Mouse (Mus musculus): ENCODE data around the gene Cyp4a32.

The Cyp4a32 gene

DNA sequence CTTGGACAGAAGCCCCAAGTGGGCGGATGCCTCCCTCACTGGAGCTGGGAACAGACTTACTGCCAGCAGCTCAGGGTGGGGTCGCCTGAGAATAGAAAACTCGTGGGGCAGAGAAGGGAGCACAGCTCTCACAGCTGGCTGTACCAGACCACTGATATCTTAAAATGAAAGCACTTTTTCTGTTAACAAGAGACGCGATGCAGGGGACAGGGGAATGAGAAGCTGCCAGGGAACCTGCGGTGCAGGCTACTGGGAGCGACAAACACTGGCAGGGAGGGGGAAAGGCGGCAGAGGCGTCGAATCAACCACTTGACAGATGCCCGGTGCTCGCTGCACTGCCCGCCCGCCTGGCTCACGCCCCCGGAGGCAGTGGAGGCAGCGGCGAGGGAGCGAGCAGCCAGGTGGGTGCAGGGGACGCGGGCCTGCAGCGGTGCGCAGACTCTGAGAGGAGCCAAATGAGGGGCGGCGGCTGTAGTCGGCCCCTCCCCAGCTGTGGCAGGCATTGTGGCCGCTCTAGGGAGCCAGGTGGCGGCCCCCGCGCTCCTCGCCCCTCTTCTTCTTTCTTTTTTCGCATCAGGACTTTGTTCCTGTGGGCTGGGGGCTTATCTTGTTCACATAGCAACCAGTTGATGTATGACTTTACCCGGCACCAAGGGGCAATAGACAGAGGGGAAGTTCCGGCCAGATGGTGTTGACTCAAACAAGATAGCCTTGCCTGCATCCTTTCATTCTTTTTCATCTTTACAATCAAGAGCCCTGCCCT, 56.5 kb downstream of the Cyp4a32 start:
- DNase-seq, result peak; percentile 34

DNA sequence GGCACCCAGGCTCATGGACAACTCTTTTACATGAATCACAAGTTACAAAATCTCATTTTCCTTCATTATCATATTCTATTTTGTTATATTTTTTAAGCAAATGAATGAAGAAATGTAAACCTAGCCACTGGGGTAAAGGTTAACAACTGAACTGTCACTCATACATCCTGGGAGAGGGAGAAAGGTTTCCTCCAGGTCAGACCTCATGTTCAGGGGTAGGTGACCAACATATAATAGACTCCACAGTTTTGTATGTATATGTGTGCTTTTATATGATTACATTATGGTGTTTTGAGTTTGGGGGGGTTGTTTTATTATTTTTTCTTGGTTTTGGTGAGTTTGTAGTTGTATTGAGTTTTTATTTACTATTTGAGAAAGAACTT, 57.1 kb downstream of the Cyp4a32 start:
- DNase-seq, result no peak

DNA sequence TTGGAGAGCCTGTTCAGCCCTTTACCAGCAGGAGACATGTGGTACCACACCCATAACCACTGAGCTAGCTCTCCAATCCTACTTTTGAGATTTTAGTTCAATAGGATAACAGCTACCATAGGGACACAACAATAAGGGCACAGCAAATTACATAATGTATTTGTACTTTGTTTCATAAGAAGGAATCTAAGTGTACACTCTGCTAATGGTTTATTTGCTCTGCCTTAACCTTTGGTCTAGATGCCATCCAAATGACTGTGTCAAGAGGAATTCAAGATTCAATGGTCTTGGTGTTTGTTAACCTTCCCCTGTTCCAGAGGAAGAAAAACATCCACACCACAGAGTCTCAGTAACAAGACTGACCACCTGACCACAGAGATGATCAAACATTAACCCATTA, 58.4 kb downstream of the Cyp4a32 start:
- DNase-seq, result no peak
